Mouse (Mus musculus) MEL (cell line): ENCODE results near the gene Gpx1. TPM values are rescaled to one million over a fixed set of nuclear protein-coding genes. Genes with fewer than 3 reads are reported as not detected.
A peak's percentile ranks its signal among the peaks of the same experiment; 100 is the strongest.
"Not testable (repeated sequence)": the region's sequence is repeated elsewhere in the genome, so short reads cannot be mapped to it uniquely, and the experiment has no call there.

ENCODE experiments used
- DNase-seq: peaks from one replicate; pipeline ENCODE4 v3.0.0; 2011; ENCODE audit warnings: low read depth, low spot score
- H3K27ac ChIP-seq: 2 replicates; pipeline ENCODE4 v1.5.1; 2012; ENCODE audit warnings: low read depth, mild to moderate bottlenecking, control low read depth, low read length, moderate library complexity; ENCODE audit not compliant: control insufficient read depth
- H3K27me3 ChIP-seq, 2 experiments: fragments of 150-350 bp in 1 of 2; sonication (generic) in 1 of 2; 2 replicates each; pipeline ENCODE4 v1.6.1; 2012; ENCODE audit warnings: low read length in 2 of 2, mild to moderate bottlenecking in 2 of 2, improper control_type of control experiment in 1 of 2, moderate library complexity in 1 of 2; ENCODE audit not compliant: insufficient read depth in 2 of 2, control insufficient read depth in 1 of 2
- H3K36me3 ChIP-seq, 2 experiments: 2 replicates each; pipeline ENCODE4 v1.6.1; 2012 to 2014; ENCODE audit warnings: low read length in 2 of 2, improper control_type of control experiment in 1 of 2, inconsistent platforms in 1 of 2, mild to moderate bottlenecking in 1 of 2; ENCODE audit not compliant: insufficient read depth in 2 of 2, control insufficient read depth in 1 of 2
- H3K4me1 ChIP-seq, 2 experiments: fragments of 150-350 bp in 1 of 2; sonication (generic) in 1 of 2; 2 replicates each; pipeline ENCODE4 v1.6.1; 2012; ENCODE audit warnings: low read length in 2 of 2, improper control_type of control experiment in 1 of 2, mild to moderate bottlenecking in 1 of 2; ENCODE audit not compliant: insufficient read depth in 2 of 2, control insufficient read depth in 1 of 2
- H3K4me3 ChIP-seq, 2 experiments: fragments of 150-350 bp in 1 of 2; sonication (generic) in 1 of 2; 2 replicates each; pipeline ENCODE4 v1.5.1; 2012; ENCODE audit warnings: low read depth in 2 of 2, low read length in 2 of 2, mild to moderate bottlenecking in 2 of 2, moderate library complexity in 2 of 2, control low read depth in 1 of 2, improper control_type of control experiment in 1 of 2; ENCODE audit not compliant: control insufficient read depth in 1 of 2, insufficient read depth in 1 of 2
- H3K79me2 ChIP-seq: 2 replicates; pipeline ENCODE4 v1.6.1; 2012; ENCODE audit warnings: mild to moderate bottlenecking, low read length, moderate library complexity; ENCODE audit not compliant: control insufficient read depth, poor library complexity, insufficient read depth
- H3K9ac ChIP-seq: 2 replicates; pipeline ENCODE4 v1.6.1; 2012; ENCODE audit warnings: low read depth, mild to moderate bottlenecking, control low read depth, low read length, moderate library complexity; ENCODE audit not compliant: control insufficient read depth, poor library complexity, severe bottlenecking
- H3K9me3 ChIP-seq: fragments of 150-350 bp; sonication (generic); replicated peaks from 2 replicates; pipeline ENCODE4 v1.6.1; 2012; ENCODE audit warnings: mild to moderate bottlenecking, low read length, improper control_type of control experiment, moderate library complexity; ENCODE audit not compliant: insufficient read depth
- BHLHE40 ChIP-seq: IDR thresholded peaks from 2 replicates; pipeline ENCODE4 v1.6.1; 2012; ENCODE audit warnings: low read depth, mild to moderate bottlenecking, inconsistent platforms, low read length, improper control_type of control experiment, borderline replicate concordance
- CTCF ChIP-seq, 3 experiments: IDR thresholded peaks in 2 of 3; conservative IDR thresholded peaks in 1 of 3; 2 replicates each; pipeline ENCODE4 v1.5.1; 2011 to 2012; ENCODE audit warnings: low read length in 3 of 3, low read depth in 2 of 3, mild to moderate bottlenecking in 2 of 3, improper control_type of control experiment in 1 of 3, inconsistent platforms in 1 of 3, mixed read lengths in 1 of 3, moderate library complexity in 1 of 3; ENCODE audit not compliant: control insufficient read depth in 1 of 3, insufficient read depth in 1 of 3, poor library complexity in 1 of 3, severe bottlenecking in 1 of 3
- EP300 ChIP-seq, 2 experiments: IDR thresholded peaks; 2 replicates each; pipeline ENCODE4 v1.6.1; 2011; ENCODE audit warnings: improper control_type of control experiment in 2 of 2, low read length in 2 of 2, low read depth in 1 of 2, mild to moderate bottlenecking in 1 of 2
- ETS1 ChIP-seq: IDR thresholded peaks from 2 replicates; pipeline ENCODE4 v1.6.1; 2012; ENCODE audit warnings: low read depth, mild to moderate bottlenecking, inconsistent platforms, low read length, improper control_type of control experiment, moderate library complexity
- GABPA ChIP-seq: IDR thresholded peaks from 2 replicates; pipeline ENCODE4 v1.6.1; 2012; ENCODE audit warnings: low read depth, mild to moderate bottlenecking, inconsistent platforms, low read length, improper control_type of control experiment, moderate library complexity
- GATA1 ChIP-seq: IDR thresholded peaks from 2 replicates; pipeline ENCODE4 v1.6.1; 2011; ENCODE audit warnings: low read depth, low read length, improper control_type of control experiment
- MAFK ChIP-seq: IDR thresholded peaks from 2 replicates; pipeline ENCODE4 v1.6.1; 2011; ENCODE audit warnings: low read depth, mild to moderate bottlenecking, low read length, improper control_type of control experiment, borderline replicate concordance
- MAZ ChIP-seq: IDR thresholded peaks from 2 replicates; pipeline ENCODE4 v1.6.1; 2012; ENCODE audit warnings: low read depth, mild to moderate bottlenecking, inconsistent platforms, low read length, improper control_type of control experiment
- POLR2A ChIP-seq, 2 experiments: IDR thresholded peaks; 2 replicates each; pipeline ENCODE4 v1.6.1; 2011 to 2012; ENCODE audit warnings: low read length in 2 of 2, mild to moderate bottlenecking in 2 of 2, control low read depth in 1 of 2, improper control_type of control experiment in 1 of 2, low read depth in 1 of 2, moderate library complexity in 1 of 2; ENCODE audit not compliant: control insufficient read depth in 1 of 2, insufficient read depth in 1 of 2, poor library complexity in 1 of 2
- POLR2AphosphoS2 ChIP-seq: IDR thresholded peaks from 2 replicates; pipeline ENCODE4 v1.6.1; 2011; ENCODE audit warnings: low read length, improper control_type of control experiment
- POLR2AphosphoS5 ChIP-seq: IDR thresholded peaks from 2 replicates; pipeline ENCODE4 v1.6.1; 2012; ENCODE audit warnings: low read depth, borderline replicate concordance, mild to moderate bottlenecking, inconsistent platforms, low read length, moderate library complexity, mixed read lengths
- RCOR1 ChIP-seq: IDR thresholded peaks from 2 replicates; pipeline ENCODE4 v1.6.1; 2012; ENCODE audit warnings: low read depth, mild to moderate bottlenecking, inconsistent platforms, low read length, improper control_type of control experiment
- SIN3A ChIP-seq: IDR thresholded peaks from 2 replicates; pipeline ENCODE4 v1.6.1; 2012; ENCODE audit warnings: low read length, improper control_type of control experiment, inconsistent platforms
- TAL1 ChIP-seq: IDR thresholded peaks from 2 replicates; pipeline ENCODE4 v1.6.1; 2012; ENCODE audit warnings: mild to moderate bottlenecking, inconsistent platforms, low read length, moderate library complexity, mixed read lengths
- TBP ChIP-seq: IDR thresholded peaks from 2 replicates; pipeline ENCODE4 v1.8.0; 2011; ENCODE audit warnings: low read depth, low read length, improper control_type of control experiment
- TCF12 ChIP-seq: IDR thresholded peaks from 2 replicates; pipeline ENCODE4 v1.6.1; 2014; ENCODE audit warnings: low read depth, mild to moderate bottlenecking, inconsistent platforms, low read length, improper control_type of control experiment, moderate library complexity
- USF1 ChIP-seq: IDR thresholded peaks from 2 replicates; pipeline ENCODE4 v1.6.1; 2014; ENCODE audit warnings: low read depth, mild to moderate bottlenecking, inconsistent platforms, low read length, improper control_type of control experiment, moderate library complexity
- polyA plus RNA-seq, 2 experiments: library from polyadenylated mRNA; stranded (reverse) in 1 of 2; unstranded in 1 of 2; fragments of >175 nt in 1 of 2; fragments of >200 nt in 1 of 2; gene quantifications; 2 replicates each; pipeline versions ENCODE4 v1.2.1 to v1.2.4; 2012; ENCODE audit warnings: low replicate concordance in 2 of 2, low read depth in 1 of 2; ENCODE audit not compliant: insufficient read length in 2 of 2, insufficient read depth in 1 of 2, missing spikeins in 1 of 2
- total RNA-seq: library from RNA; depleted of rRNA; stranded (reverse); fragments of 300-350 nt; gene quantifications from 2 replicates; pipeline ENCODE4 v1.2.3, GENCODE M21; 2012

Gene Gpx1
- total and polyA plus RNA-seq, 3 experiments = 1,085 to 1,351 (median 1,266) TPM

DNA sequence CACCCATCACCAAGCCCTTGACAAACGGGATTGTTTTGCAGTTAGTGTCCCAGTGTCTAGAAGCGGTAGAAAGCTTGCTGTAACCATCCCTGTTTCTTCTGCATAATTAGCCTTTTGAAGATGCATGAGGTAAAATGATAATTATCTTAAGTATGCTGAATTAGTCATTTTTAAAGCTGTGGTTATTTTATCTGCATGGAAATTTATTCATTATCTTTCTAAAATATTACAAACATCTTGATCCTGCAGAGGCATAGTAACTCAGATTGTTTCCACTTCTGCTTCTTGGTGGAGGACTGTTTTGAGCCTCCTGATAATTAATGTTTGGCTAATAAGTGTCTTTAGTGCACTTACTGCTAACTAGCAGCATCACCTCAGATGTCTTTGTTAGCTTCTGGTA, 20.2 kb upstream of the Gpx1 start:
- peaks cover 64% of the 10 kb centered on the region for H3K79me2 ChIP-seq
- no peak overlapping the region for H3K27ac ChIP-seq
- no peak for TF ChIP-seq MAZ
- TF ChIP-seq TCF12 = peak; percentile 18; the same call in 1 of the 2 replicates
- TF ChIP-seq GATA1 = peak; percentile 68; the same call in 1 of the 2 replicates
- peak; percentile 37 to 57 for TF ChIP-seq EP300 (IDR thresholded peaks at IDR 0.05; ENCODE audit: low read depth in 1 of 2, low read length in 2 of 2)
- TF ChIP-seq USF1 = no peak
- 0 out of 2 replicates have a peak, but pooled peaks have one; percentile 16 for TF ChIP-seq TAL1
- TF ChIP-seq ETS1 = peak; percentile 46
- TF ChIP-seq RCOR1 = peak; percentile 57; the same call in 1 of the 2 replicates
- no peak for TF ChIP-seq POLR2A (IDR thresholded peaks at IDR 0.05; ENCODE audit: control insufficient read depth in 1 of 2, insufficient read depth in 1 of 2, low read depth in 1 of 2, low read length in 2 of 2, poor library complexity in 1 of 2)
- H3K27me3 ChIP-seq = no peaks in the 10 kb centered on the region
- no peaks in the 10 kb centered on the region; a peak in 1 of 4 replicates for H3K4me1 ChIP-seq
- H3K4me3 ChIP-seq = no peak overlapping the region
- peaks cover 12 to 22% of the 10 kb centered on the region in 2 experiments for H3K36me3 ChIP-seq
- peak; percentile 29 for DNase-seq
- no peak overlapping the region for H3K9ac ChIP-seq
- H3K9me3 ChIP-seq = no peaks in the 10 kb centered on the region

GRCm38 (mm10) chr9:108322054-108322453, 16.6 kb upstream of the Gpx1 start:
- not testable (repeated sequence) for H3K4me1 ChIP-seq, DNase-seq, H3K27me3 ChIP-seq, H3K4me3 ChIP-seq, H3K9me3 ChIP-seq, H3K9ac ChIP-seq, H3K27ac ChIP-seq
- peaks cover 59% of the 10 kb centered on the region for H3K79me2 ChIP-seq
- peaks cover 16 to 30% of the 10 kb centered on the region in 2 experiments for H3K36me3 ChIP-seq
- TF ChIP-seq CTCF (IDR thresholded peaks at IDR 0.05 in 2 of 3, conservative IDR thresholded peaks at IDR 0.05 in 1 of 3; ENCODE audit: control insufficient read depth in 1 of 3, insufficient read depth in 1 of 3, low read depth in 2 of 3, low read length in 3 of 3, poor library complexity in 1 of 3, severe bottlenecking in 1 of 3) = peak in 1 of 3 experiments; percentile 17; a peak in 1 of 6 replicates

GRCm38 (mm10) chr9:108324784-108325183, 13.9 kb upstream of the Gpx1 start:
- Histone ChIP-seq H3K9me3 (no peaks in the 10 kb centered on the region), H3K4me1 (no peaks in the 10 kb centered on the region; a peak in 1 of 4 replicates), H3K27me3 (no peaks in the 10 kb centered on the region), H3K36me3 (peaks cover 5 to 36% of the 10 kb centered on the region in 2 experiments), H3K79me2 (peaks cover 46% of the 10 kb centered on the region), H3K9ac (no peak overlapping the region), H3K27ac (no peak overlapping the region), H3K4me3 (no peak overlapping the region)
- no peak for DNase-seq
- TF ChIP-seq POLR2AphosphoS2 (no peak), BHLHE40 (no peak), GABPA (no peak), CTCF (IDR thresholded peaks at IDR 0.05 in 2 of 3, conservative IDR thresholded peaks at IDR 0.05 in 1 of 3; ENCODE audit: control insufficient read depth in 1 of 3, insufficient read depth in 1 of 3, low read depth in 2 of 3, low read length in 3 of 3, poor library complexity in 1 of 3, severe bottlenecking in 1 of 3) (no peak), TBP (no peak), MAFK (no peak), SIN3A (no peak), POLR2AphosphoS5 (no peak)
